Mouse (Mus musculus) liver, postnatal 0 days (tissue): ENCODE measurements at regions not wholly inside any gene's neighbourhood (a gene's known extent, or its start where the extent isn't known, plus 50 kb on each side); places are given as distances from the start of the nearest gene placed in this dataset.

ENCODE experiments used
- CTCF ChIP-seq: sonication (generic); IDR thresholded peaks from 2 replicates; pipeline ENCODE4 v1.5.1; 2016; ENCODE audit warnings: antibody characterized with exemption, low read depth
- EP300 ChIP-seq: IDR thresholded peaks from 2 replicates; pipeline ENCODE4 v1.6.1; 2016; ENCODE audit warnings: antibody characterized with exemption, low read depth, mild to moderate bottlenecking

DNA sequence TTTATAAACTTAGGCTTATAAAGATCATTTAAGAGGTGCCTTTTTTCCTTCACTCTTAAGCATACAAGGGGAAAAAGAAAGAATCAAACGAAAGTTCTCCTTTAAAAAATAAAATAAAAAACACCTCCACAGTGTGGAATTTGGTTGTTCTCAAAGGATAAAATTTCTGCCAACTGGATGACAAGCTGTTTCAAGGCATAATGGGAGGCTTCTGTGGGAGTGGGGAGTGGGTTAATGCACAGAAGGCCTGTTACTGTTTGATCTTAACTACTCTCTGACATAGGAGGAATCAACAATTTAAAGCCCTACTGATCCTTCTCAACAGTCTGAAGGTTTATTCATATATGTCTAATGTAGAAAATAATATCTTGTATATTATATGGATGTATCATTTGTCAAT lies 99.2 kb upstream of the Usp25 start:
- TF ChIP-seq CTCF (no peak), EP300 (no peak)
